Mouse (Mus musculus) bone marrow, adult 2 months (tissue): Measurements from ENCODE around the gene Son.

Experiments used
- CTCF ChIP-seq: fragments of 200-500 bp; IDR thresholded peaks from 2 replicates; pipeline ENCODE4 v1.5.1; 2011; ENCODE audit warnings: low read length, control low read depth; ENCODE audit not compliant: control insufficient read depth, insufficient read depth
- POLR2A ChIP-seq: fragments of 200-500 bp; IDR thresholded peaks from 2 replicates; pipeline ENCODE4 v1.6.1; 2011; ENCODE audit warnings: low read depth, mild to moderate bottlenecking, control low read depth, low read length, borderline replicate concordance; ENCODE audit not compliant: control insufficient read depth

GRCm38 (mm10) chr16:91623074-91623473 is 24.2 kb upstream of the Son start:
- TF ChIP-seq CTCF (no peak), POLR2A (no peak)
